Mouse (Mus musculus): ENCODE measurements around the gene Msi2. TPM values are rescaled to one million over a fixed set of nuclear protein-coding genes. Genes with fewer than 3 reads are reported as not detected.

Gene Msi2
- total RNA-seq, 2 experiments from 2014 or later, result 200 to 212 TPM

GRCm38 (mm10) chr11:88566613-88567606 is 151.4 kb downstream of the Msi2 start:
- no peak for DNase-seq (ENCODE audit: low spot score in 2 of 2)

- DNase-seq (ENCODE audit: low spot score in 2 of 2), result no peak
Observed at GRCm38 (mm10) chr11:88564810-88565209, 153.5 kb downstream of the Msi2 start.

GRCm38 (mm10) chr11:88564363-88564762 is 153.9 kb downstream of the Msi2 start:
- DNase-seq (ENCODE audit: low spot score in 2 of 2), result no peak

GRCm38 (mm10) chr11:88561191-88561590 is 157.1 kb downstream of the Msi2 start:
- DNase-seq (ENCODE audit: low spot score in 2 of 2), result no peak

GRCm38 (mm10) chr11:88560634-88561033 is 157.7 kb downstream of the Msi2 start:
- no peak for DNase-seq (ENCODE audit: low spot score in 2 of 2)

GRCm38 (mm10) chr11:88559365-88559970 is 158.8 kb downstream of the Msi2 start:
- DNase-seq (ENCODE audit: low spot score in 2 of 2), result no peak

GRCm38 (mm10) chr11:88558731-88559130 is 159.6 kb downstream of the Msi2 start:
- DNase-seq (ENCODE audit: low spot score in 2 of 2), result no peak

- DNase-seq (ENCODE audit: low spot score in 2 of 2), result no peak
Observed at GRCm38 (mm10) chr11:88557828-88558580, 160.3 kb downstream of the Msi2 start.

- no peak for DNase-seq (ENCODE audit: low spot score in 2 of 2)
Observed at GRCm38 (mm10) chr11:88557116-88557768, 161.1 kb downstream of the Msi2 start.

- DNase-seq (ENCODE audit: low spot score in 2 of 2), result no peak
Observed at GRCm38 (mm10) chr11:88555902-88556549, 162.3 kb downstream of the Msi2 start.

GRCm38 (mm10) chr11:88555232-88555818 is 163.0 kb downstream of the Msi2 start:
- no peak for DNase-seq (ENCODE audit: low spot score in 2 of 2)

- no peak for DNase-seq (ENCODE audit: low spot score in 2 of 2)
Observed at GRCm38 (mm10) chr11:88553521-88554310, 164.6 kb downstream of the Msi2 start.

- DNase-seq (ENCODE audit: low spot score in 2 of 2), result peak in 1 of 2 experiments; percentile 39
Observed at GRCm38 (mm10) chr11:88552987-88553386, 165.3 kb downstream of the Msi2 start.

- no peak for DNase-seq (ENCODE audit: low spot score in 2 of 2)
Observed at GRCm38 (mm10) chr11:88552385-88552784, 165.9 kb downstream of the Msi2 start.

GRCm38 (mm10) chr11:88551034-88551433 is 167.3 kb downstream of the Msi2 start:
- DNase-seq (ENCODE audit: low spot score in 2 of 2), result no peak

- no peak for DNase-seq (ENCODE audit: low spot score in 2 of 2)
Observed at GRCm38 (mm10) chr11:88550083-88550907, 168.0 kb downstream of the Msi2 start.

GRCm38 (mm10) chr11:88549529-88549900 is 168.8 kb downstream of the Msi2 start:
- DNase-seq (ENCODE audit: low spot score in 2 of 2), result no peak

- DNase-seq (ENCODE audit: low spot score in 2 of 2), result no peak
Observed at GRCm38 (mm10) chr11:88548832-88549528, 169.3 kb downstream of the Msi2 start.
